Mouse (Mus musculus) embryo, embryonic 11 days (tissue): Measurements from ENCODE around the gene Ptpa.
"Not testable (repeated sequence)": the region's sequence is repeated elsewhere in the genome, so short reads cannot be mapped to it uniquely, and the experiment has no call there.

Experiments
- DNase-seq: peaks from one replicate; pipeline ENCODE4 v3.0.0-alpha.2; 2015

Ptpa gene

DNA sequence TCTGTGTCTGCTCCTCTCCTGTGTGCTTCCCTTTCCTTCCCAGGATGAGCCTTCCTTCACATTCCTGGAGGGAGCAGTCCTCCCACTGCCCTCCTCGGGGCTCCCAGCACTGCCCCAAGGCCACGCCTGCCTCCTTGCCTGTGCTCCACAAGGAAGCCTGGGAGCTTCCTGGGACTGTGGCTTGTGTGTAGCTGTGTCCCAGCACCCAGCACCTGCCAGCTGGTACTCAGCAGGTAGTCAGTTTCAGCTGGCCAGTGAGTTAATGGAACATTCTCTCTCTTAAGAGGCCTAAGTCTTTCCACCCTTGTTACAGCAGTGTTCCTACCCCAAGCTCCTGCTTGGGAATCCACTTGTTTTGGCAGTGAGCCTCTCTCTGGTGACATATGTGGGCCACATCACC, 13.0 kb upstream of the Ptpa start:
- no peak for DNase-seq

DNA sequence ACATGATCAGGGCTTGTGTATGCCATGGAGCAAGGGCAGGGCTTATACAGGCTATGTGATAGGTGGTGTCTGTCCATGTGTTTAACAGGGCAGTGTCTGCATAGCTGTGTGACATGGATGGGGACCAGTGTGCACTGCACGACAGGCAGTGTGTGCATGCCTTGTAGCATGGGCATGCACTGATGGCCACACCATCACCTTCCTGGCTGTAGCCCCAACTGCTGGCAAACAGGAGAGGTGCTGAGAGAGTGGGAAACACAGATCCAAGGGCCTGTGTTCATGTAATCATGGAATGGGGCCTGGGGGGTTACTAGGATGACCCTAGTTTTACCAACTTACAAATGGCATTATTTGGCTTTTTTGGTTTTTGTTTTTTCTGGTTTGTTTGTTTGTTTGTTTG, 12.0 kb upstream of the Ptpa start:
- no peak for DNase-seq

DNA sequence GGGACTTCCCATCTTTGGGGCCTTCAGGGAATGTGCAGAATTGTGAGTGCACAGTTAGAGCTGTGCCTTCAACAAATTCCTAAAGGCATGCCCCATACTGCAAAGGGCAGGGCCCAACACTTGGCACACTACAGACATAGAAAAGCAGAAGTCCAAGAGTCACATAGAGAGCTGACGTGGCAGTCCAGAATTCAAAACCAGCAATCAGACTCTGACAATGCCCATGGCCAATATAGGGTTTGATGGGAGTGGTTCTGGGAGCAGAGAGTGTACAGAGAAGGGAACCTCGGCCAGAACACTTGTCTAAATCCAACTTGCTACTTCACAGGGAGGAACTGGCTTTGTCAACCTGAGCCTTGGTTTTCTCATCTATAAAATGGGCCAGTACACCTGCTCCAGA, 8.6 kb upstream of the Ptpa start:
- no peak for DNase-seq

- no peak for DNase-seq
Measured at GRCm38 (mm10) chr2:30407778-30408177, 8.1 kb upstream of the Ptpa start.

GRCm38 (mm10) chr2:30408452-30409100, 7.3 kb upstream of the Ptpa start:
- DNase-seq = no peak

- DNase-seq = no peak
Measured at GRCm38 (mm10) chr2:30409454-30410176, 6.2 kb upstream of the Ptpa start.

DNA sequence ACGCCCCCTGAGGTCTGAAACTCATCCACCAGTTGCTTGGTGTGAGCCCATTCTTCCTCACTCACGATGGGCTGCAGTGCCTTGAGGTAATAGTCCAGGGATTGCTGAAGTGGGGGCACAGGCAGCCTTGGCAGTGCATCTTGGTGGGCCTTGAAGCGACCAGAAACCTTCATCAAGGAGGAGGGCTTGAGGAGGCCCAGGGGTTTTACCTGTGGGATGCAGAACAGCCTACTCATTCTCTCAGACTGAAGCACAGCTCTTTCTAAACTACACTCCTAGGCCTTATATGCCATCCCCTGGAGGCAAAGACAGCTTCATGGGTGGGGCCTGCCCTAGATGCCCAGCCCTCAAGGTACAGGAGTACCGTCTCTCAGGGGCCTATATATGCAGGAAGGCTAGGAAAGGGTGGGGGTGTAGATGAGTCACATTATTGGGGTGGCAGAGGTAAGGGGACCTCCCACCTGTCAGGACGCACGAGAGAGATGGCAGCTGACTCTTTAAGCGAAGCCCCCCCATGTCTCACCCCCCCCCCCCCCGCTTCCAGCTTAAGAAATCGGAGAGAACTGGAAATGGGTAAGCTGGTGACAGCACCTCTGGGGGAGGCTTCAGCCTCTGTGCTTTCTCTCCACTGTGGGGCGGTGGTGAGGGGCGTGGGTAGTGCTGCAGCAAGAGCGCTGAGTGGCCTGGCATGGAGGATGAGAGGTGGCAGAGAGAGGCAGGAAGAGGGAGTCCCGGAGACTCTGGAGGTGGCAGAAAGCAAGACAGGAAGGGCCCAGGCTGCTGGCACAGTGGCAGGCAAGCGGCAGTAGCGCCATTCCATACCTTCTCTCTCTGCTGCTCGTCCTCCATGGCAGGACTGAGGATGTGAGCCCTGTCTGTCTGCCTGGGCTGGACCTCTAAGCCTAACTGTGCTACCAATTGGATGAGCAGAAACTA, 2.5 kb upstream of the Ptpa start:
- no peak for DNase-seq

- DNase-seq = no peak
Measured at GRCm38 (mm10) chr2:30414101-30414500, 1.7 kb upstream of the Ptpa start.

- no peak for DNase-seq
Measured at GRCm38 (mm10) chr2:30414681-30415080, 1.2 kb upstream of the Ptpa start.

- DNase-seq = peak; percentile 92
Measured at GRCm38 (mm10) chr2:30415157-30415935, 493 bp upstream of the Ptpa start, which contains the start of gene Crat. Gene Crat, minus strand, starts transcription at chr2:30415813.

GRCm38 (mm10) chr2:30416649-30416965, 768 bp downstream of the Ptpa start:
- DNase-seq = no peak

- not testable (repeated sequence) for DNase-seq
Measured at GRCm38 (mm10) chr2:30417154-30417553, 1.3 kb downstream of the Ptpa start.

GRCm38 (mm10) chr2:30417595-30418165, 1.8 kb downstream of the Ptpa start:
- DNase-seq = no peak

GRCm38 (mm10) chr2:30418259-30418658, 2.4 kb downstream of the Ptpa start:
- DNase-seq = no peak

- DNase-seq = peak; percentile 58
Measured at GRCm38 (mm10) chr2:30419112-30419511, 3.3 kb downstream of the Ptpa start.

- DNase-seq = no peak
Measured at GRCm38 (mm10) chr2:30421432-30421831, 5.6 kb downstream of the Ptpa start.

DNA sequence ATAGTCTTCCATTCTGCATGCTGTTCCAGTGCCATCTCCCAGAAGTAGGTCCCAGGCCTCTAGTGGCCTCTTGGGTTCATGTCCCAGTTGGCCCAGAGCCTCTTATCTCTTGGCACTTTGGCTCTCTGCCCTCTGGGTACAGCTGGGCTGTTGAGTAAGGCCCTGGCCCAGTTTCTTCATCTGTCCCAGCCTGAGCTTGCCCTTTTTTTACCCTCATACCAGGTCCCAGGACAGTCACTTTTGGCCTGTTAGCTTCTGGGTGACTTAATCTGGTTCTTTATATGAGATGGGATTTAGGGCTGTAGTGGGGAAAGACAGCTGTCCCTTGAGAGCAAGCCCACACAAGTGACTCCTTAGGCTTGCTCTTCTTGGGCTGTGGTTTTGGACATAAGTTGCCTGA, 13.3 kb downstream of the Ptpa start:
- DNase-seq = no peak

GRCm38 (mm10) chr2:30435326-30436155, 19.7 kb downstream of the Ptpa start:
- peak; percentile 81 for DNase-seq

GRCm38 (mm10) chr2:30436156-30436545, 20.3 kb downstream of the Ptpa start:
- DNase-seq = no peak

- DNase-seq = no peak
Measured at GRCm38 (mm10) chr2:30436809-30437208, 21.0 kb downstream of the Ptpa start.

GRCm38 (mm10) chr2:30437791-30438190, 22.0 kb downstream of the Ptpa start:
- no peak for DNase-seq

DNA sequence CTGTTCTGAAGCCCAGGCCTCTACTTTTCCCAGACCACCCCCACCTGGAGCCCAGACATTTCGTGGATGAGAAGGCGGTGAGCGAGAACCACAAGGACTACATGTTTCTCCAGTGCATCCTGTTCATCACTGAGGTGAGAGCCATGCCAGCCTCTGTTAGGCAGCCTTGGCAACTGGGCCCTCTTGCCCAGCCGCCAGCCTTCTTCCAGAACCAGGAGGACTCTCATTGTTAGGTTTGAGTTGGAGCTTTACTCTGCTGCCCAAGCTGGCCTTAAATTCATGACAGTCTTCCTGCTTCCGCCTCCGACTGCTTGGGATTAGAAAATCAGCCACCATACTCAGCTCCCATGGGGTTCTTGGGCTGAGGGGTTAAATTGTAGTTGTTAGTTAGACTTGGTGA, 23.8 kb downstream of the Ptpa start:
- DNase-seq = no peak
